Mouse (Mus musculus) Patski (cell line): ENCODE results near the gene Abcc1. TPM values are rescaled to one million over a fixed set of nuclear protein-coding genes. Genes with fewer than 3 reads are reported as not detected.
A peak's percentile ranks its signal among the peaks of the same experiment; 100 is the strongest.

Experiments used
- ATAC-seq: fragments of 100-300 bp; one replicate; pipeline ENCODE4 v1.8.0; 2021
- CTCF ChIA-PET: fragments of 350-600 bp; sonication (Branson Sonifier 250); formaldehyde crosslinking; loops from one replicate; lab custom pipeline; 2022; ENCODE audit warnings: inconsistent platforms; lab: Charles Lee
- POLR2A ChIA-PET: fragments of 350-600 bp; sonication (Branson Sonifier 250); formaldehyde crosslinking; loops from one replicate; lab custom pipeline; 2022; ENCODE audit warnings: antibody characterized with exemption, inconsistent platforms; lab: Charles Lee
- DNase-seq: peaks from one replicate; pipeline ENCODE4 v3.0.0-alpha.2; 2011; ENCODE audit warnings: low read depth, low spot score
- H3K27me3 ChIP-seq: fragments of 371-371 bp; one replicate; pipeline ENCODE4 v1.5.1; 2021
- CTCF ChIP-seq: fragments of 100-300 bp; IDR thresholded peaks from one replicate; pipeline ENCODE4 v1.5.1; 2021
- in situ Hi-C: fragments of 300-500 bp; cut with MboI; formaldehyde crosslinking; loops from 3 replicates; pipeline ENCODE4 v1.11.1; 2018; ENCODE audit warnings: low pct_unique_long_range_greater_than_20kb, mixed read lengths
- polyA plus RNA-seq: library from polyadenylated mRNA; unstranded; gene quantifications from one replicate; pipeline ENCODE4 v1.2.3, GENCODE M21; 2021

The Abcc1 gene
- polyA plus RNA-seq, 1 experiment from 2014 or later = 28.3 TPM

DNA sequence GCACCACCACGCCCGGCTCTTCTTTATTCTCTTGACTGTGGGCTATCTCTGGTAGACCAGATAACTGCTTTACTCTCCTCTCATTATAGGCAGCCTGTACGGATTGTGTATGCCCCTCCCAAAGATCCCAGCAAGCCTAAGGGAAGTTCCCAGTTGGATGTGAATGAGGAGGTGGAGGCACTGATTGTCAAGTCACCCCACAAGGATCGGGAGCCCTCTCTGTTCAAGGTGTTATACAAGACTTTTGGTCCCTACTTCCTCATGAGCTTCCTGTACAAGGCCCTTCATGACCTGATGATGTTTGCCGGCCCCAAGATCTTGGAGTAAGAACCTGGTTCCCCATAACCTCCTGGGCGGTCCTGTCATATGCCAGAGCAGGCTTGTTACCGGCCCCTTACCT, 49.3 kb downstream of the Abcc1 start:
- POLR2A ChIA-PET = no interaction called here
- DNase-seq (no peak), ATAC-seq (no peak)
- CTCF ChIA-PET = no interaction called here
- in situ Hi-C loops = no loop called here
- no peaks in the 10 kb centered on the region for H3K27me3 ChIP-seq
- TF ChIP-seq CTCF = no peak

- POLR2A ChIA-PET = no interaction called here
- ATAC-seq (no peak), DNase-seq (no peak)
- CTCF ChIA-PET = interaction anchor here (1.1 to 1.7 kb wide), 2 partner anchors 15 to 30 kb away, joined by 3 to 5 read pairs; no protein-coding TSS in a partner anchor
- H3K27me3 ChIP-seq = no peaks in the 10 kb centered on the region
- TF ChIP-seq CTCF = no peak
- in situ Hi-C loops = no loop called here
Measured at GRCm38 (mm10) chr16:14411156-14411555, 49.8 kb downstream of the Abcc1 start.

GRCm38 (mm10) chr16:14412551-14412950, 51.2 kb downstream of the Abcc1 start:
- DNase-seq = no peak
- TF ChIP-seq CTCF = no peak
- ATAC-seq = no peak
- in situ Hi-C loops = no loop called here
- POLR2A ChIA-PET = no interaction called here
- CTCF ChIA-PET = interaction anchor here (1.7 kb wide), 1 partner anchor 16 kb away, joined by 5 read pairs; no protein-coding TSS in a partner anchor
- no peaks in the 10 kb centered on the region for H3K27me3 ChIP-seq

GRCm38 (mm10) chr16:14415206-14415605, 53.8 kb downstream of the Abcc1 start:
- ChIA-PET POLR2A (no interaction called here), CTCF (interaction anchor here (1.1 kb wide), 1 partner anchor 9 kb away, joined by 3 read pairs; no protein-coding TSS in a partner anchor)
- no peak for ATAC-seq
- no peaks in the 10 kb centered on the region for H3K27me3 ChIP-seq
- TF ChIP-seq CTCF = no peak
- DNase-seq = no peak
- in situ Hi-C loops = no loop called here

DNA sequence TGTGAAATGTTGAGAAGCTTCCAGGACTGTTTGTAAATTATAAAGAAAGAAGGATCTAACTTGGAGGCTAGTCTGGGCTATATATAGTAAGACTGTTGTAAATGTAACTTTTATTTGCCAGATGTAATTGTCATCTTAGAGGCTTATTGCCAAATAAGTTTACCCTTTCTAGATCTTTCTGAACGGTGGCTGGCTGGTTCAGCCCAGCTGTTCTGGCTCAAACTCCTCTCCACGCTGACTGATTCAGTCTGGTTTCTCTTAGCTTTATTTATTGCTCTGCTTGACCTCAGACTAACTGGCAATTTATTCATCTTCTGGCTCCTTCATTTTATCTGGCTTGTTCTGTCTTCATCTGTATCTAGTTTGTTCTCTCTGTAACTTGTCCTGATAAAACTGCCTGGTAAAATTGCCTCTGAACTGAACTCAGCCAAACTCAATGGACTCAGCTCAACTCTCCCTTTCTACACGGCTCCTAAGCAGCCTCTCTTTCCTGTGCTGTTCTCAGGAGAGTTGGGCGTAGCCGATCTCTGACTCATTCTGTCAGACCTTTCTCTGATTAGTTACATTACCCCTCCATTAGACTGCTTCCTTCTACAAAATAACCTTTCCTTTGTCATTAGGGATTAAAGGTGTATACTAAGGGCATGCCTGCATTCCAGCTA, 55.7 kb downstream of the Abcc1 start:
- H3K27me3 ChIP-seq = no peaks in the 10 kb centered on the region
- DNase-seq (no peak), ATAC-seq (no peak)
- ChIA-PET CTCF (interaction anchor here (0.7 kb wide), 1 partner anchor 12 kb away, joined by 3 read pairs; no protein-coding TSS in a partner anchor), POLR2A (no interaction called here)
- TF ChIP-seq CTCF = no peak
- in situ Hi-C loops = no loop called here

GRCm38 (mm10) chr16:14420496-14421132, 59.3 kb downstream of the Abcc1 start:
- no peak for ATAC-seq
- TF ChIP-seq CTCF = no peak
- POLR2A ChIA-PET = no interaction called here
- H3K27me3 ChIP-seq = no peaks in the 10 kb centered on the region
- in situ Hi-C loops = no loop called here
- CTCF ChIA-PET = no interaction called here
- DNase-seq = no peak

- in situ Hi-C loops = no loop called here
- TF ChIP-seq CTCF = no peak
- no peaks in the 10 kb centered on the region for H3K27me3 ChIP-seq
Measured at GRCm38 (mm10) chr16:14422081-14422480, 60.7 kb downstream of the Abcc1 start.

DNA sequence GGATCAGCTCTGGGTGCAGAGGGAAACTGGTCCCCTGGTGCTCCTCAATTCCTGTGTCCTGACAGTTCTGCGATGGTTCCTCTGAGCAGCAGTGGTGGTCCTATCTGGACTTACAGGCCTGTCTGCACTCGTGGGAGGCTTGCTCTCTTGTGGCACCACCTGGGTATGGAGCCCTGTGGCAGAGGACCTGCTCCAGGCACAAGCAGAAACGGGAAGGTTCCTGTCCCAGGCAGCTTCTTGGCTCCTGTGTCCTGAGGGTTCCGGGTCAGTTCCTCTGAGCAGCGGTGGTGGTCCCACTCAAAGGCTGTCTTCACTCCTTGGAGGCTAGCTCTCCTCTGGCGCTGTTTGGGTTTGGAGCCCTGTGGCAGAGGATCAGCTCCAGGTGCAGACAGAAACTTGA, 68.0 kb downstream of the Abcc1 start:
- no peaks in the 10 kb centered on the region for H3K27me3 ChIP-seq
- POLR2A ChIA-PET = no interaction called here
- ATAC-seq = no peak
- DNase-seq = no peak
- in situ Hi-C loops = no loop called here
- no peak for TF ChIP-seq CTCF
- CTCF ChIA-PET = no interaction called here

More at GRCm38 (mm10) chr16:14422081-14422480, 60.7 kb downstream of the Abcc1 start:
- ATAC-seq (no peak), DNase-seq (no peak)
- ChIA-PET CTCF (no interaction called here), POLR2A (no interaction called here)

GRCm38 (mm10) chr16:14432996-14433395, 71.6 kb downstream of the Abcc1 start:
- TF ChIP-seq CTCF = no peak
- in situ Hi-C loops = no loop called here
- ATAC-seq = no peak
- H3K27me3 ChIP-seq = no peaks in the 10 kb centered on the region
- ChIA-PET POLR2A (no interaction called here), CTCF (interaction anchor here (1.0 kb wide), 1 partner anchor 12 kb away, joined by 3 read pairs; no protein-coding TSS in a partner anchor)
- DNase-seq = no peak

GRCm38 (mm10) chr16:14435526-14435925, 74.2 kb downstream of the Abcc1 start:
- CTCF ChIA-PET = no interaction called here
- no peak for TF ChIP-seq CTCF
- no peaks in the 10 kb centered on the region for H3K27me3 ChIP-seq
- ATAC-seq = peak; percentile 12
- POLR2A ChIA-PET = interaction anchor here (0.6 kb wide), 2 partner anchors 13 to 27 kb away, joined by 3 read pairs; no protein-coding TSS in a partner anchor
- in situ Hi-C loops = no loop called here
- DNase-seq = no peak

GRCm38 (mm10) chr16:14437446-14437982, 76.2 kb downstream of the Abcc1 start:
- in situ Hi-C loops = no loop called here
- no peak for TF ChIP-seq CTCF

More at GRCm38 (mm10) chr16:14437446-14437982, 76.2 kb downstream of the Abcc1 start:
- ATAC-seq (no peak), DNase-seq (no peak)
- ChIA-PET CTCF (interaction anchor here (2.4 kb wide), 1 partner anchor 12 kb away, joined by 7 read pairs; no protein-coding TSS in a partner anchor), POLR2A (no interaction called here)
- H3K27me3 ChIP-seq = no peaks in the 10 kb centered on the region
